Mouse (Mus musculus) CH12.LX (cell line): Measurements from ENCODE around the gene Brf1.

Experiments
- ELF1 ChIP-seq: IDR thresholded peaks from 2 replicates; pipeline ENCODE4 v1.6.1; 2014; ENCODE audit warnings: low read depth, mild to moderate bottlenecking, inconsistent platforms, low read length, improper control_type of control experiment
- GABPA ChIP-seq: IDR thresholded peaks from 2 replicates; pipeline ENCODE4 v1.6.1; 2012; ENCODE audit warnings: low read depth, low read length, improper control_type of control experiment, inconsistent platforms; ENCODE audit not compliant: insufficient replicate concordance
- MXI1 ChIP-seq: IDR thresholded peaks from 2 replicates; pipeline ENCODE4 v1.6.1; 2011; ENCODE audit warnings: mild to moderate bottlenecking, low read depth, low read length, improper control_type of control experiment

- TF ChIP-seq GABPA (no peak), MXI1 (no peak), ELF1 (no peak)
These were observed 71.9 kb downstream of the Brf1 start for GRCm38 (mm10) chr12:112928401-112929241.
